Mouse (Mus musculus) gonadal fat pad, adult 2 months (tissue): ENCODE measurements around the gene Wscd2. TPM values are rescaled to one million over a fixed set of nuclear protein-coding genes. Genes with fewer than 3 reads are reported as not detected.
A peak's percentile ranks its signal among the peaks of the same experiment; 100 is the strongest.

Source experiments
- DNase-seq: peaks from one replicate; pipeline ENCODE4 v3.0.0-alpha.2; 2012; ENCODE audit warnings: low read depth
- polyA plus RNA-seq: library from polyadenylated mRNA; depleted of rRNA; stranded (reverse); fragments of >200 nt; gene quantifications from 2 replicates; pipeline ENCODE4 v1.2.3, GENCODE M21; 2012

Wscd2 gene
- polyA plus RNA-seq, 1 experiment: 5.9 TPM

DNA sequence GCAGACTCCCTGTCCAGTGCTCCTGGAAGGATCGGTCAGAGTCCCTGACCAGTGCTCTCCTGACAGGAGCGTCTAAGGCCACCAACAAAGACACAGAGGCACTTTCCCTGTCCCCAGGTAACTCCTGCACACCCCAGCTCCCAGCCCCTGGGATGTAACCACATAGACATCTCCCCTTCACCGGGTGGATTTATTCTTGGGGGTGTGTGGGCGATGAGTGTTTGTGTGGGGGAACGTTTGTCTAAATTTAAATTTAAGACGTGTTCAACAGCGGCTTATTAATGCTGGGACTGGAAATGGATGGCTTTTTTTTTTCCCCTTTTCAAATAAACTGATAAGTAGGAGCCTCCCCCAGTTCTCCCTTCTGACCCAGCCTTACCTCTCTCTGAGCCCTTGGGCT lies 49.7 kb downstream of the Wscd2 start:
- no peak for DNase-seq

DNA sequence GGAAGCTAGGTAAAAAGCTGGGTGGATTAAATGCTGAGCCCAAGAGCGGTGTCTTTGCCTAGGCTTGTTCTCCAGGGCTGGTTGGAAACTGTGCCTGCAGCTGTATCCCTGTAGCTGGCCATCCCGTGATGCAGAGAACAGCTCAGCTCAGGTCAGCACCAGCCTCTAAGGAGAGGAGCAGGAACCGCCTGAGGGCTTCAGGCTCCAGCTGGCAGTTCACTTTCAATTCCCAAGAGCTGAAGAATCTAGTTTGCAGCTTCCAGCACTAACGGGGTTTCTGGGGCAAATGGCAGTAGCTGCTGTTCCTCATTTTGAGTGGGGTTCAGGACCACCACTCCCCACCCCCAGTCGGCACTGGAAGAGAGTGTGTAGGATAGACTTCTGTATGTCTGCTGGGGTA lies 51.1 kb downstream of the Wscd2 start:
- DNase-seq: no peak

DNA sequence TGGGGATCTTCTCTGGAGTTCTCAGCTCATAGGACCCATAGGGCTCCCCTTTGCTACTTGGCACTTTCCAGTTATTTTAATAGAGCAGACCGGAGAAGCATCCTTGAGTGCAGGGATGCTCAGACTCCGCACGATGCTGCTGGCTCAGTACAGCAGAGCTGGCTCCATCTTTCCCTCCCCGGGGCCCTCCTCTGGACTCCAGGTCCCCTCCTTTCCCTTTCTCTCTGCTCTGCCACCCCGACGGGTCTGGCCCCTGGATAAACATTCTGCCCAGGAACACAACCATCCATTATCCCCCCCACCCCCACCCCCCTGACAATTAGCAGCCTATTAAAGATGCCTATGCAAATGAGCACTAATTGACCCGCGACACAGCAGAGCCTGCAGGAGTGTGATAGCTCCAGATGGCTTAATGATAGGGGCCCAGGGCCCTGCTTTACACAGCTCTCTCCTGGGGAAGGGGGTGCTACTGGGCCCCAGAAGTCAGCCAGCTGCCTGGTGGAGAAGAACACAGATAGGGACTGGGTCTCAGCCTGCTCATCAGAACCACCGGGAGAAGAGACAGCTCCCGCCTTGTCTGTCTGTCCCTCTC lies 52.8 kb downstream of the Wscd2 start:
- DNase-seq: no peak

DNA sequence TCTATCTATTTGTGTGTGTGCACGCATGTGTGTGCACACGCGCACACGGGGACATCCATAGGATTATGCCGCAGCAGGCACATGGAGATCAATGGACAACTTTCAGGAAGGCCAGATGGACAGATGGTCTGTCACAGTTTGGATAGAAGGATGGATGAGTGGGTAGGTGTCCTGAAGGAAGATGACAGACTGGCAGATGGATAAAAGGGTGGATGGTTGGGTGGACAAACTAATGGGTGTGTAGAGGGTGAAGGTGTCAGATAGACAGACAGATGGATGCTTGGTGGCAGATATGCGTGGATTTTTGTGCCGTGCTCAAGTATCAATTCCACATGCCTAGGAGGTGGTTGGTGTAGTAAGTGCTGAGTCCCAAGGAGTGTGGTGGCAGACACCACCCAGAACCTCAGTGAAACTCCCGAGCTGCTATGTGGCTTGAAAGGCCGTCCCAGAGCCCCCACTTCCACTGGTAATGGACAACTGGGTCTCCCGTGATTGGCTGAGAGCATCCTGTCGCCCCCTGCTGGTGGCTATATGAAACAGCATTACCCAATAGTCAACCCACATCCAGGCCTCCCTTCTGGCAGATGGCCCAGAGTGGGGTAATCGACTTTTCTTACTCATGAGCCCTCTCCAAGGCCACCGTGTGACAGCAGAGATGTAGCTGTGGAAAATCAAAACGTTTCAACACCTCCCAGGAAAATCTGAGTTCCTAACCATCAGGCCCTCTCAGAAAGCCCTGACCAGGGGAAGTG lies 58.0 kb downstream of the Wscd2 start:
- DNase-seq: no peak

DNA sequence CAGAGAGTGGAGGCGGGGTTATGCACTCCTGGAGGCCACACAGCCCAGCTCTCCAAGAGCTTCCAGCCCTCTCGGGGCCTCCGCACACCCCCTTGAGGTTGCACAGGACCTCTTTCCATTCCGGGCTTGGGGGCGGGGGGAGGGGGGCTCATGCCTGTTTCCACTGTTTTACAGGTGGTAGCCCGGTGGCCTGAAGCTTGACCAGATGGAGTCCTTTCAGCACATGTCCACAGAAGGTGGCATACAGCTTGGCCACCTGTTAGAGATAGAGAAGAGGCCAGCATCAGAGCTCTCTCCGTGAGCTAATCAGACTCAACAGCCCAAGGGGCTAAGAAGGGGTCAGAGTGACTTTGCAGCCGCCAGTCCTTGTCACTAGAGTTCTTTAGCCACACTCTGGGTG lies 60.1 kb downstream of the Wscd2 start:
- DNase-seq: no peak

DNA sequence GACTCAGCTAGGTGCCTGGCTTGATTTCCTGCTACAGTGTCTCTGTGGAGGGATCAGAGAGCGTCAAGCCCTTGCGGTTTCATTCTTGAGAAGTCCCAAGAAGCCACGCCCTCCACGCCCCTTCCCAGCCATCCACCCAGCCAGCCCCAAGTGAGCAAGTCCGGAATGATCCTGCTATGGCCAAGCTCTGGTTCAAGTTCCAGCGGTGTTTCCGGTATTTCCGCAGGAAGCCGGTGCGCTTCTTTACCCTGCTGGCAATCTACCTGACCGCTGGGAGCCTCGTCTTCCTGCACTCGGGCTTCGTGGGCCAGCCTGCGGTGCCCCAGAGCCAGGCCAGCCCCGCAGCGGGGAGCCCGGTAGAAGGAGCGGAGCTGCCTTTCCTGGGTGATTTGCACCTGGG lies 60.6 kb downstream of the Wscd2 start:
- no peak for DNase-seq

DNA sequence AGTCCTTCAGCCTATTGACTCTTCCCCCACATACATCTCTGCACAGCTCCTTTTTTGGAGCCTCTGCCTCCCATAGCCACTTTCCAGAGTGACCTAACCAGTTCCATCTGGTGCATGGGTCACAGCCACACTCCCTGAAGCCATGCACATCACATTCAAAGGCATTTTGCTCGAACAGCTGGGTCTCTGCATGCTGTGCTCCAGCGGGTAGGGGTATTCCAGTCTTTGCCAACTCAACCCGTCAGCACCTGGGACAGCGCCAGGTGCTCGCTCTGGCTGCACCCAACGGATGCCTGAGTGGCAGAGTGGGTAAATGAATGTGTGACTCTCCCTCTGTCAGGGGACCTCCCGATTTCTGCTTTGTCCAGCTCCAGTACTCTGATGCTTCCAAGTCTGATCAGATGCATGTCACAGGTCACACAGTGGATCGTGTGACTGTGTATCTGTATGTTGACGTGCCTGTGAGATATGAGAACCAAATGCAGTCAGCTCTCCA lies 63.3 kb downstream of the Wscd2 start:
- DNase-seq: peak; percentile 61

DNA sequence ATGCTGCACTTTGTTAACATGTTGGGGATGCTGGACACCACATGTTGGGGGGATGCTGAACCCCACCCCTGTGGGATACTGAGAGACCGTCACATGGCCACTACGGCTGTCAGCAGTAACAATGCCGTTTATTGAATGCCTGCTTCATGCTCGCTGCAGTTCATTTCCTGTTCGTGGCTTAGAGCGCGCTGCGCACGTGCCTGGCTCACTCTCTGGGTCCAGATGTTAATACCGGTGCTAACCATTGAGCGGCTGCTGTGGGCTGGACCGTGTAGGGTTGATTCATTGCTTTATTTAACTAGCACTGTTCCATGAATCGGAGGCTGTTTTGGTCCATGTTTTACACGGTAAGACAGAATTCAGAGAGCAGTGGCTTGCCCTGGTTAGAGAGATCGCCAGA lies 64.0 kb downstream of the Wscd2 start:
- DNase-seq: no peak

DNA sequence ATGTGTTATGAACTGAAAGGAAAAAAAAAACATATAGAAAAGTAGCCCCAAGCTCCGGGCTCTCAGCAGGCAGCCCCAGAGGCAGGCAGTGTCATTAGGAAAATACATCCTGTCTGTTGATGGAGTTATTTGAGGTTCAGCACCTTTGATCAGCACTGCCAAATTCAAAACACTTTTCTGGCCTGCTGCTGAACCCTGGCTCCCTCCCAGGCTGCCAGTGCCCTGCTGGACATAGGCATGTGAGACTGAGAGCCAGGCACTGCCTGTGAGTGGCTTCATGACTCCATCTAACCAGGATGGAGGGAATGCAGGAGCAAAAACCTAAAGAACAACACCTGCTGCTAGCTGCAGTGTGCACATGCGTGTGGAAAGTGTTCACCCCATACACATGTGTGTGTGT lies 64.4 kb downstream of the Wscd2 start:
- no peak for DNase-seq

DNA sequence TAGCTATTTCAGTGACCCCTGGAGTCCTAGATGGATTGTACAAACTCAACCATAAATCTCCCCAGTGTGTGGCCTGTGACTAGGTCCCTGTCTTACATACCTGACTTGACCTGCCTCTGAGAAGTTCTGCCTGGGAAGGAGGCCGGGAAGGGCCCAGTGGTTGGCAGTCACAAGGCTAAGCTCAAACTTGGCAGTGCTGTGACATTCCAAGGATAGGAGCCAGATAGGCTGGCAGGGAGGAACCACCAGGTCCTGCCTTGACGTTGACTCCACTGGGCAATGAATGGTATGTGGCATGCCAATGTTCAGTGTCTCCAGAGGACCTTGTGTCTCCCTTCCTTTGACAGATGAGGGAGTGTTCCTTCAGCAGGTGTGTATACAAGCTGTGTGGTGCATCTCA lies 65.6 kb downstream of the Wscd2 start:
- DNase-seq: no peak

DNA sequence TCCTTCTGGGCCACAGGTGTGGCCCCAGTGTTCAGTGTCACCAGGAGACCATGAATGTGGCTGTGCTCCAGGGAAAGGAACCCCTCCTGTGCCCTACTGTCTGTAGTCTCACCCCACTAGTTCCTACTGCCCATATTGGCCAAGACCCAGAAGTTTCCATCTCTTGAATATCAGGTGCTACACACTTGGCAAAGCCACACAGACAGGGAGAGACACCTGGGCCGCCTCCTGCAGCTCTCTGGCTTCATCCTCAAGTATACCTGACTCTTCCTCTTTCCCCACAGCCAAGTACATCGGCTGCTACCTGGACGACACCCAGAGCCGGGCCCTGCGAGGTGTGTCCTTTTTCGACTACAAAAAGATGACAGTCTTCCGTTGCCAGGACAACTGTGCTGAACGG lies 67.9 kb downstream of the Wscd2 start:
- no peak for DNase-seq

DNA sequence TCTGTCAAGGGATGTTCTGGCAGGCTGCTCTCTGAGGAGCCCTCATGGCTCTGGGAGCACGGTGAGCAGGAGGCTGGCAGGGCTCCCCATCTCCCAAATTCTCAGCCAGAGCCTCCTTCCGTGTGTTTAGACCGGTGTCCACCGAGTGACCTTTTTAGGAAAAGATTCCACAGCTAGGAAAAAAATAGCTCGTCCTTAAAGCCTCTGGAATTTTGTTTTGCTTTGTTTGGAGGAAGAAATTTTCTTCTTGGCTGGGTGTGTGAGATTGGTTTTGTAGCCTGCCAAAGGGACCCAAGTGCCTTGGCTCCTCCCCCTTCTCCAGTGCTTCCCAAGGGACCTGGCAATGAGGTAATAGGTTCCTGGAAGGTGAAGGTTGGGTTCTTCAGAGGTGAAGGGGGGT lies 69.5 kb downstream of the Wscd2 start:
- DNase-seq: no peak

DNA sequence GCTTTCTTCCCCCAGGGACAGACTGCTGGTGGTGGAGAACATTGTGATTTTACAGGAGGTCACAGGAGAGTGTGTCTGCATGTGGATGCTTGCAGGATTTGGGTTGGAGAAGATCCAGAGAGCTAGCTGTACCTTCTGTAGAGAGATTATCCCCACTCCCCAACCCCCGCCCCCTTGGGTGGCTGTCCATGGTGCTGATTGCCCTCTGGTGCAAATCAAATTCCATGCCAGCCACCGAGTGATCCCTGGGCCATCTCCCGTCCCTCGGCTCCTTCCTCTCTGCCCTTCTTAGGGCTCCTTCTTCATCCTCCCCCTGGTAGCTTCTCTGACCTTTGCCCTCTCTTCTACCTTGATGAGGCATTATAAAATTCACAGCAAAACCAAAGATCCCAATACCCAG lies 74.3 kb downstream of the Wscd2 start:
- DNase-seq: no peak

DNA sequence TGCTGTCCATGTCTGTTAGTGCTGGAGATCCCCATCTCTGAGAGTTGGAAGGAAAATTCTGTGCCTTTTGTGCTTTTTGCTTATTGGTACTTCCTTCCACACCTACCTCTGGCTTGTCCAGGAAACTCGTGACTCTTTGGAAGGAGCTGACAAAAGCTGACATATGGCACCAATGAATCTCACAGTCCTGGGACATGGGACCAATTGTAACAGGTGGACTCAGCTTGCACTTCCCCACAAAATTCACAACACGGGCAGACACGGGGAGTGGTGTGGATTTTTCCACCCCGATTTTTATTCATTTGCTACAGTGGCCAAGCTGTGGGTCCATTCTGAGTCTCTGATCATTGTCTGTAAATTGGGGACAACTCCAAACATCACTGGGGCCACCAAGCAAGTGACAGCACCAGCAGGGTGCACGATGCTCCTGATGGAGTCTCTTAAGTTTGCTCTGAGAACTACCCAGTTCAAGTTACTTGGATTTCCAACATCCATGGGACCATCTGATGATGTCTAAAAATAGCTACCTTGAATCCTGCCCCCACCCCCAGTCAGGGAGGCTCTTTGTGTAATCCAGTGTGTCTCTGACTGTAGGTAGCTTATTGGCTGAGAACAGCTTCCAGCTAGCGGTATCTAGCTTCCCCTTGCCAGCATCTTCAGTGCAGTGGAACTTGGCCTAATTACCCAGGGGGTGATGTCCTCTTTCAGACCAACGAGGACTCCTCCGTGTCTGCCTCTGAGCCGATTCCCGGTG lies 75.1 kb downstream of the Wscd2 start:
- DNase-seq: no peak

DNA sequence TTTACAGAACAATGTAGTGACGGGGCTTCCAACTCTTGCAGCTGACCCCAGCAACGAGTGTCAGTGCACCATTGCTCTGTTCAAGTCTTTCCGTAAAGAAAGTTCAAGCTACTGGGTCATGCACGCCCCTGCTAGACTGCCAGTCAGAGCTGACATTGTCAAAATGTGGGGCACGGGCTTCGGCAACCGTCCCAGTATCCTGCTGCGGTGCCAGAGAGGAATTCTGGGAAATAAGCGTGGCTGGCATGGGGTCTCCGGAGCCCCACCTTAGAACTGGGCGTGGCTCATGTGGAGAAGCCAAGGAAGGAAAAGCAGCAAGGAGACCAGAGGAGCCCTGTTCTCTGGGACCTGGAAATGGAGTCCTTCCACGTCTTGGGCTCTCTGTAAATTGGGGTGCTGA lies 75.7 kb downstream of the Wscd2 start:
- no peak for DNase-seq

DNA sequence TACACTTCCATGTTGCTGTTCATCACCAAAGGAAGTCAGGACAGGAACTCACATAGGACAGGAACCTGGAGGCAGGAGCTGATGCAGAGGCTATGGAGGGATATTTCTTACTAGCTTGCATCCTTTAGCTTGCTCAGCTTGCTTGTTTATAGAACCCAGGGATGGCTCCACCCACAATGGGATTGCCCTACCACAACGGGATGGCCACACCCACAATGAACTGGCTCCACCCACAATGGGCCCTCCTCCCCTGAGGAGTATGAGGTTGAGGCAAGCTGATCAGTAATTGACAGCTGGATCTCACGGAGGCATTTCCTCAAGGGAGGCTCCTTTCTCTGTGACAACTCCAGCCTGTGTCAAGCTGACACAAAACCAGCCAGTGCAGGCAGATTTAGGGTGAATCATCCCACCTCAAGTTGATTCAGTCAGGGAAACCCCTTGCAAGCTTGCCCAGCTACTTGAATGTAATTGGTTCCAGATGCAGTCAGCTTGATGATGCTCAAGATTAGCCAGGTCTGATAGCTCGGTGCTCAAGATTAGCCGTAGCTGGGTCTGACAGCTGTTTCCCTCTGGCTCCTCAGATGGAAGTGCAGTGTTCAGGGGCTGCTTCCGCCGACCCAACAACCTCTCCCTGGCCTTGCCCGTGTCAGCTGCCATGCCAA lies 80.1 kb downstream of the Wscd2 start:
- DNase-seq: no peak

DNA sequence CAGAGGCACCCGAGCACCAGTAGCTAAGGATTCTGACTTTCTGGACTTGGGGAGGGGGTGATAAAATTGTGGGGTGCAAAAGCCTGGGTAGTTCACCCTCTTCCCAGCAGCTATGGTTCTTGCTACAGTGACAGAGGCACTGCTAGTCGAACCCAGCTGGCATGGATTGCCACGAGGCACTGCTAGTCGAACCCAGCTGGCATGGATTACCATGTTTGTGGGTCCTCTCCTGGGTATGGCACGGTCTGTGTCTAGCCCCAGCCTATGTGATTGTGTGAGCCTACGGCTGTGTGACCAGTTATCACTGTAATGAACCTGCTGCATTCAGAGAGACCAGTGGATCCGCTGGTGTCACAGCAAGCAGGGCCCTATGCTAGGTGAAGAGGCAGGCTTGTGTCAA lies 87.4 kb downstream of the Wscd2 start:
- DNase-seq: no peak

DNA sequence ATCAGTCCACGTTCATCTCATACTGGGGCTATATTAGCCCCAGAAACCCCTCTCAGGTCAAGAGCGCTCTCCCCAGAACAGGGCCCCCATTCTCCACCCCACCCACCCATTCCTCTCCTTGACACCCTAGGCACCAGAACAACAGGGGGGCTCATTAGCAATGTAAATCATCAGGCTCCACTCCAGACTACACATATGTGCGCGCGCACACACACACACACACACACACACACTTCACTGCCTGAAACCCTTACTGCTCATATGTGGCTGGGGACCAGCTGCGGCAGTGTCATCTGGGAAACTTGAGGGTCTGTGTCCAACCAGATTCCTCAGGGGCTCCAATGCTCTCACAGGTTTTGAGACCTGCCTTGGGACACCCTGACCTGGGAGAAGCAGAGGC lies 88.3 kb downstream of the Wscd2 start:
- DNase-seq: no peak

DNA sequence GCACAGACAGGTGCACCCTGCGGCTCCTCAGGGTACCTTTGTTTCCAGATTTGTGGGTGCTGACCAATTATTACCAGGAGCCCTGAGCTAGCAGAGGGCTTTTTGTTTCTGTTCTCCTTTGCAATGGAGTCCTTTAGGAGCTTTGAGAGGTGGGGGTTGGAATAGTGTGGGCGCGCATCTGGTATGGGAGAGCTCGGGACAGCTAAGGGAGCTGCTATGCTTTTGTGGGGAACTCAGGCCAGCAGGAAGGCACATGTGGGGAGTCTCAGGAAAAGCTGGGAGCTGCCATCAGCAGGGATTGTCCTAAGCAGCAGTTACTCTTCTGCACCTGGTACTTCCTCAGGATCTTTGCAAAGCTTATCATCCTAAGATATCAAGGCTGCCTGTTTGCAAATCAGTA lies 89.0 kb downstream of the Wscd2 start:
- DNase-seq: no peak

DNA sequence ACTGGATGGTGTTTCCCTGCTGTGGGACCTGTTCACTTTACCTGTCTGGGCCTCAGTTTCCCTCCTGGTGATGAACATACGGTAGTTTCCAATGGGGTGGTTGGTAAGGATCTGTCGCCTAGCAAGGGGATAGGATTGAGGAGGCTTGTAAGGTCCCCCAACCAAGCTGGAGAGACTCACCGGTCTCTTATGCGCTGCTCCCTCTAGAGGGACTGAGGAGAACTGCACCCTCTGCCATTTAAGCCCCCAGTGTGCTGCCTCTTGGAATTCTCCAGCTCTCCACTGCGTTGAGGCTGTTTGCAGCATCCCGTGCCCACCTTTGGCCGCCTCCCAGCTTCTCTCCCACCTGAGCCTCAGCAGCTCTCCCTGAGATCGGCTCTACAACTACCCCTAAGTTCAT lies 90.1 kb downstream of the Wscd2 start:
- DNase-seq: no peak

DNA sequence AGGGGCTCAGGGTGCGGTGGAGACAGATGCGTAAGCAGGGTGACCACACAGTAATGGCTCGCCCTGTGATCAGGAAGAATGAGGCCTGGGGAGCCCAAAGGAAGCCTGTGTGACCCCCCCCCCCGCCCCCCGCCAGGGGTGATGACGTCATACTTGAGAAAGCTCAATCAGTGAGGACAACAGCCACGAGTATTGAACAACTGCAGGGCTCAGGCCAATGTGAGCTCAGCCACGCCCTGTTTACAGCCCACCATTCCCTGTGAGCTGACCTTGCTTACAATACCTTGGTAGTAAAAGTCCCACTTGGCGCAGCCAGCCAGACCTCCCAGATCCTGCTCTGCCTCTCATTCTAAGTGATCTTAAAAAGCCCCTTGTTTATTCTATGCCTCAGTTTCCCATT lies 90.7 kb downstream of the Wscd2 start:
- DNase-seq: no peak

DNA sequence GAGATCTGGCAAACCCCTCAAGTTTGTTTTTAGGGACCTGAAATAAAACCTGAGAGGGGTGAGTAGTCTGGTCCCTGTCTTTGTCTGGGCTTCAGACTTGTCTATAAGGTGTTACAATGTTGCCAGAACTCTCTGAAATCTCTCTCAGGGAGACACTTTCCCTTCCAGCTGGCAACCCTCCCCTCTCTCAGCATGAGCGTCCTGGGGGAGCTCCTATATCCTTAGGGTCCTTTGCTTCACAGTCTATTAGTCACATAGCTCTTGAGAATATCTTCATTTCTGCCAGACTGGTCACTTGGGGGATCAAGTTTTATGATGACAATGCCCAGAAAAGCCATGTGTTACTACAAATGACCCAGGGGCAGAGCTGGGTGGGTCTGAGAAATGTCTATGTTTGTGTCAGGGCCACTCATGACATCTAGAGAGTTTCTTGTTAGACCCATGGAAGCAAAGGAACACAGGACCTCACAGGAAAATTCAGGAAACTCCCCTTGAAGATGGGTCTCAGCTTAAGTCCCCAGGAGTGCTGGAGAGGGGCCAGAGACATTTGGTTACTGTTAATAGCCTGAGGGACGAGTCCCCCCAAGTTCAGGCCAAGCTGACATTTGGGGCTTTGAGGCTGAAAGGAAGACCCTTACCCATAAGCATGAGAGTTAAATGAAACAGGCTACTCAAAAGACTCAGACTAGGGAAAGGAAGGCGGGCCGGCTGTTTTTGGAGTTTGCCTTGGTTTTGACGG lies 93.5 kb downstream of the Wscd2 start:
- DNase-seq: no peak
